ENCODE assay signal across 29 mouse cellular contexts in genomic region chr7:89040139-89040538, GRCm38 (mm10).
DNase-seq lines count a peak whose midpoint lies in the region; ATAC-seq and TF ChIP-seq lines count a peak whose summit lies in the region.
"Had no signal": no experiment of that assay in that cellular context is flagged by ENCODE, and none has a peak within 500 bp of the region (broad histone marks: within the 10 kb centered on the region; RNA-seq: fewer than 3 reads in every experiment).

No protein-coding gene starts in this region.

- no peak overlapping the region for H3K9ac ChIP-seq in lung, embryonic 14.5 days
- H3K9ac ChIP-seq in forebrain, embryonic 15.5 days (replicated peaks), result no peak overlapping the region
- no peak overlapping the region for H3K9ac ChIP-seq in heart, embryonic 11.5 days (ENCODE audit: low read depth, low read length)
- H3K9ac ChIP-seq in kidney, embryonic 14.5 days (ENCODE audit: low read depth, low read length), result no peak overlapping the region
- H3K9ac ChIP-seq: embryonic facial prominence, embryonic 12.5 days; hindbrain, embryonic 15.5 days; limb, embryonic 12.5 days; liver, embryonic 15.5 days; lung, embryonic 15.5 days; midbrain, embryonic 12.5 days; neural tube, embryonic 12.5 days had no signal

- H3K4me1 ChIP-seq in lung, embryonic 14.5 days (ENCODE audit: insufficient read depth), result no peaks in the 10 kb centered on the region
- peaks cover 3% of the 10 kb centered on the region; the same call in 1 of the 2 replicates for H3K4me1 ChIP-seq in forebrain, embryonic 15.5 days
- H3K4me1 ChIP-seq in heart, embryonic 11.5 days (ENCODE audit: control insufficient read depth, insufficient read depth, low read length), result no peaks in the 10 kb centered on the region
- H3K4me1 ChIP-seq in kidney, embryonic 14.5 days (ENCODE audit: control insufficient read depth, insufficient read depth, low read length), result no peaks in the 10 kb centered on the region
- H3K4me1 ChIP-seq: embryonic facial prominence, embryonic 12.5 days; heart, embryonic 10.5 days; liver, embryonic 15.5 days; lung, embryonic 15.5 days; neural tube, embryonic 12.5 days had no signal

- DNase-seq in lung, embryonic 14.5 days, result peak; percentile 30
- DNase-seq in lung, postnatal 10 days, result no peak
- peak; percentile 24 for DNase-seq in embryo, embryonic 11 days
- DNase-seq in mesoderm, embryonic 11.5 days (ENCODE audit: low read depth, low spot score), result peak; percentile 32
- no peak for DNase-seq in testis, postnatal 10 days (ENCODE audit: low spot score)
- DNase-seq: adrenal gland, postnatal 10 days; B cell, adult 2 months; cerebellum, adult 11-12 months; cerebellum, adult 9-11 months; gastrocnemius, postnatal 25 days; heart, adult 11 months; heart, postnatal 4 days; kidney, adult 18-20 months; layer of hippocampus, postnatal 36 days; lung, postnatal 36 days; right cerebral cortex, postnatal 4 days had no signal

- no peak for TF ChIP-seq CTCF in lung, embryonic 14.5 days (IDR thresholded peaks at IDR 0.05; ENCODE audit: low read depth)

- H3K4me2 ChIP-seq in lung, embryonic 14.5 days, result no peak overlapping the region
- H3K4me2 ChIP-seq in forebrain, embryonic 15.5 days (replicated peaks), result no peak overlapping the region
- no peak overlapping the region for H3K4me2 ChIP-seq in heart, embryonic 11.5 days
- H3K4me2 ChIP-seq in kidney, embryonic 14.5 days (replicated peaks; ENCODE audit: low read depth, low read length), result no peak overlapping the region
- H3K4me2 ChIP-seq: embryonic facial prominence, embryonic 12.5 days; hindbrain, embryonic 15.5 days; limb, embryonic 12.5 days; liver, embryonic 15.5 days; lung, embryonic 15.5 days; midbrain, embryonic 12.5 days; neural tube, embryonic 12.5 days had no signal

- no peaks in the 10 kb centered on the region for H3K9me3 ChIP-seq in lung, embryonic 14.5 days (ENCODE audit: low read depth, low read length)
- no peaks in the 10 kb centered on the region for H3K9me3 ChIP-seq in forebrain, embryonic 15.5 days
- H3K9me3 ChIP-seq in heart, embryonic 11.5 days (replicated peaks; ENCODE audit: control insufficient read depth, low read length), result no peaks in the 10 kb centered on the region
- H3K9me3 ChIP-seq in kidney, embryonic 14.5 days (ENCODE audit: control insufficient read depth, low read length), result no peaks in the 10 kb centered on the region
- H3K9me3 ChIP-seq: embryonic facial prominence, embryonic 12.5 days; heart, embryonic 10.5 days; hindbrain, embryonic 15.5 days; limb, embryonic 12.5 days; liver, embryonic 15.5 days; lung, embryonic 15.5 days; midbrain, embryonic 12.5 days; neural tube, embryonic 12.5 days had no signal

- ATAC-seq in lung, embryonic 14.5 days (ENCODE audit: insufficient read depth), result no peak
- ATAC-seq in forebrain, embryonic 15.5 days (replicated peaks), result peak; percentile 42
- no peak for ATAC-seq in heart, embryonic 11.5 days (replicated peaks; ENCODE audit: insufficient number of reproducible peaks, low FRiP score, low TSS enrichment)
- no peak for ATAC-seq in kidney, embryonic 14.5 days (ENCODE audit: low FRiP score, low TSS enrichment)

- no peaks in the 10 kb centered on the region for H3K27me3 ChIP-seq in lung, embryonic 14.5 days (ENCODE audit: insufficient read depth, low read length)
- no peaks in the 10 kb centered on the region for H3K27me3 ChIP-seq in forebrain, embryonic 15.5 days
- H3K27me3 ChIP-seq in heart, embryonic 11.5 days (ENCODE audit: control insufficient read depth, insufficient read depth, low read length), result no peaks in the 10 kb centered on the region
- no peaks in the 10 kb centered on the region for H3K27me3 ChIP-seq in kidney, embryonic 14.5 days (ENCODE audit: control insufficient read depth, insufficient read depth, low read length)
- H3K27me3 ChIP-seq: embryonic facial prominence, embryonic 12.5 days; hindbrain, embryonic 15.5 days; limb, embryonic 12.5 days; liver, embryonic 15.5 days; lung, embryonic 15.5 days; midbrain, embryonic 12.5 days; neural tube, embryonic 12.5 days had no signal

- no peak overlapping the region for H3K4me3 ChIP-seq in lung, embryonic 14.5 days (ENCODE audit: low read depth, low read length)
- H3K4me3 ChIP-seq in forebrain, embryonic 15.5 days, result no peak overlapping the region
- H3K4me3 ChIP-seq in heart, embryonic 11.5 days (ENCODE audit: low read depth, low read length), result no peak overlapping the region
- H3K4me3 ChIP-seq in kidney, embryonic 14.5 days (ENCODE audit: low read length), result no peak overlapping the region
- H3K4me3 ChIP-seq: embryonic facial prominence, embryonic 12.5 days; heart, embryonic 10.5 days; hindbrain, embryonic 15.5 days; limb, embryonic 12.5 days; liver, embryonic 15.5 days; lung, embryonic 15.5 days; midbrain, embryonic 12.5 days; myocyte; neural tube, embryonic 12.5 days had no signal

- WGBS in lung, embryonic 14.5 days, result 25% methylated on average over 6 of the region's 6 CpGs
- WGBS in forebrain, embryonic 15.5 days, result 14% methylated on average over 6 of the region's 6 CpGs
- 38% methylated on average over 6 of the region's 6 CpGs for WGBS in heart, embryonic 11.5 days (ENCODE audit: insufficient replicate concordance)
- WGBS in kidney, embryonic 14.5 days, result 23% methylated on average over 6 of the region's 6 CpGs

- no peak overlapping the region for H3K27ac ChIP-seq in lung, embryonic 14.5 days (ENCODE audit: low read depth)
- H3K27ac ChIP-seq in forebrain, embryonic 15.5 days (replicated peaks), result no peak overlapping the region
- no peak overlapping the region for H3K27ac ChIP-seq in heart, embryonic 11.5 days (ENCODE audit: low read depth, low read length)
- no peak overlapping the region for H3K27ac ChIP-seq in kidney, embryonic 14.5 days (ENCODE audit: low read depth, low read length)
- H3K27ac ChIP-seq: embryonic facial prominence, embryonic 12.5 days; heart, embryonic 10.5 days; hindbrain, embryonic 15.5 days; kidney, postnatal 0 days; limb, embryonic 12.5 days; liver, embryonic 15.5 days; lung, embryonic 15.5 days; midbrain, embryonic 12.5 days; neural tube, embryonic 12.5 days had no signal

- no peaks in the 10 kb centered on the region for H3K36me3 ChIP-seq in lung, embryonic 14.5 days (ENCODE audit: insufficient read depth)
- H3K36me3 ChIP-seq in forebrain, embryonic 15.5 days, result no peaks in the 10 kb centered on the region
- H3K36me3 ChIP-seq in heart, embryonic 11.5 days (ENCODE audit: control insufficient read depth, insufficient read depth, low read length), result no peaks in the 10 kb centered on the region
- H3K36me3 ChIP-seq in kidney, embryonic 14.5 days (ENCODE audit: control insufficient read depth, insufficient read depth, low read length), result no peaks in the 10 kb centered on the region
- H3K36me3 ChIP-seq: embryonic facial prominence, embryonic 12.5 days; heart, embryonic 10.5 days; hindbrain, embryonic 15.5 days; limb, embryonic 12.5 days; liver, embryonic 15.5 days; lung, embryonic 15.5 days; midbrain, embryonic 12.5 days; neural tube, embryonic 12.5 days had no signal

Comparison
In these comparisons a context has a peak if more than half of its experiments do, and no peak if none do; other contexts are left out.
1. DNase-seq: peak in lung, embryonic 14.5 days (single experiment), embryo, embryonic 11 days (single experiment) and mesoderm, embryonic 11.5 days (single experiment); none in lung, postnatal 10 days (single experiment) and testis, postnatal 10 days (single experiment).